Mouse (Mus musculus) thymus, adult 18-20 months (tissue): Measurements from ENCODE around the gene Arid1a.

Experiments
- DNase-seq, 2 experiments: peaks; one replicate each; pipeline ENCODE4 v3.0.0; 2022; ENCODE audit warnings: mixed read lengths in 2 of 2

Arid1a gene

DNA sequence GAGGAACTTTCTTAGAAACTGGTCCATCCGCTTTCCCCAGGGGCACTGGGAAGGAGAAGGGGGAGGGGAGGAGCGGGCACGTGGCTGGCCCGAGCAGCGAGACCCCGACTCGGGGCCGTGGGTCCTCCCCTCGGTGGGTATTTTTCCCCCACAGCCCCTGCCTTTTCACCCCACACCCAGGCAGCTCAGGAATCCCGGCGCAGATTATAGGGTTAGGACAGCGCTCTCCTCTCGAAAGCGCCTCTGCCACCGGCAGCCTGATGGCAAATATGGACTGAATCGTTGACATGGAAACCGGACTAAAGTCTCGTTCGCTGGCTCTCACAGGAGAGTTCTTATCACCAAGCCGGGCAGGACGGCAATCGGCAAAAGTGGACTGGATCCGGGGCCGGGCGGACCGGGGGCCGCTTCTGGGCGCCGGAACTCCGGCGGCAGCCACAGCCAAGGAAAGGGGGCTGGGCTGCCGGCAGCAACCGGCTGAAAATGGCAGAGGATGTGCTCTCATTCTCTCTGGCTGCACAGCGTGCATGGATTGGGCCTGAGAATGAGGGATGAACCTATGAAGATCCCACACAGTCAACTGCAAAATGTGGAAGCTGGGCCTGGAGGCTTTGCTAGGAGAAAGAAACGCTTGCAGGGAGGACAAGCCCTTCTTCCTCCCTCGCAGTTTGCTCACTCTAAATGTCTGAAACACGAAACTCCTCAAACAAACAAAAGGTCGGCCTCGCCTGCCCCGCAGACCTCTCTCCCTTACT, at the start of gene Arid1a:
Arid1a (minus strand) TSS at position 256 of the 755 bp plus-strand sequence.
- DNase-seq = peak; percentile 89 to 93

DNA sequence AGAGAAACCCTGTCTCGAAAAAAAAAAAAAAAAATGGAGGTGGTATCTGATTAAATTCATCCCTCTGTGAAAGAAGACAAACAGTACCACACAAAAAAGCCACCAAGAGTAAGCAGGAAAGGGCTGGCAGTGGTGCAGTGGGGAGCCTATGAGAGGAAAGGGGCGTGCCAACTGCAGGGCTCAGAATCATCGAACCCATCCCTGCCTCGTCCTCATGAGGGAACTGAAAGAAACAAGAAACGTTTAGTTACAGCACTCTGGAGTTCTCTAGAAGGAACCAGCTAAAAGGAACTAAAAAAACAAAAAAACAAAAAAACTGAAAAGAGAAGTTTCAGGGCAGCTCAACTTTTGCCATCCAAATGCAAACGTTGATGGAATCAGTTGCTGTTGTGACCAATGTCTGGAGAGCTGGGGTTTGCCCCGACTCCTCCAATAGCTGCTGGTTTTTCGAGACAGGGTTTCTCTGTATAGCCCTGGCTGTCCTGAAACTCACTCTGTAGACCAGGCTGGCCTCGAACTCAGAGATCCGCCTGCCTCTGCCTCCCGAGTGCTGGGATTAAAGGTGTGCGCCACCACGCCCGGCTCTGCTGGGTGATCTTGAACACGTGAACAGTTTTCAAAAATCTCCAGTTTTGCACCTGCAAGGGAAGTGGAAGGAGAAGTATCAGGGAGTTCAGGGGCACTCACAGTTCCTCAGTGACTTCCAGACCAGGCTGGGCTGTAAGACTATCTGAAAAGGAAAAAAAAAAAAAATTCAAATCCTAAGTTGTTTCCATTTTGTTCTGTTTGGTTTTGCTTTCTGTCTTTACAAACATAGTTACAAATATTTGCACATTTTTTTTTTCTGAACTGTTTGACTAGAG, 48.1 kb upstream of the Arid1a start:
- DNase-seq = peak; percentile 44 to 64

DNA sequence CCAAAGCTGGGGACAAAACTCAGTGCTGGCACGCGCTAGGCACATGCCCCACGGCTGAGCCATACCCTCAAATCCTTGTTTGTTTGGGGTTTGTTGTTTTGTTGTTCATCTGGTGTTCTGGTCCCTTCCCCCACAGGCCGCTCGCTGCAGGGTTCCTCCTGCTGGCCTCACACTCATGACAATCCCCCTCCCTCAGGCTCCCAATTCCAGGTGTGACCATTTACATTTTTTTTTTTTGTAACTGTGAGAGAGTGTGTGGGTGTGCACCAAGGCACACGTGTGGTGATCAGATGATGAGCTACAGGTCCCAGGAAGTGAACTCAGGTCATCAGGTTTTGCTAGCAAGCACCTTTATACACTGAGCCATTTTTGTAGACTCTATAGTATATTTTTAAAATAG, 44.0 kb upstream of the Arid1a start:
- no peak for DNase-seq

DNA sequence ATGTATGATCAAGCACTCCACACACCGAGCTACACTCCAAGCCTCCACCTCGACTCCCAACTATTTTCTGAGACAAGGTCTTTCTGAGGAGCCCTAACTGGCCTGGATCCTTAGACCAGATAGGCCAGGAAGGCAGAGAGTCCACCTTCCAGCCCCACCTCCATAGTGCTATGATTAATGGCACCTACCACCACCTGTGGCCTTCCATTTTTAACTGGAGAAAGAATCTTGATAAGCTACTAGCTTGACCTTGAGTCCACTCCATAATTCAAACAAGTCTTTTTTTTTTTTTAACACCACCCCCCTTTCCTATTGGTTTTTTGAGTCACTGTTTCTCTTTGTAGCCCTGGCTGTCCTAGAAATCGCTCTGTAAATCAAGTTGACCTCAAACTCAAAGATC, 36.7 kb upstream of the Arid1a start:
- DNase-seq = no peak

DNA sequence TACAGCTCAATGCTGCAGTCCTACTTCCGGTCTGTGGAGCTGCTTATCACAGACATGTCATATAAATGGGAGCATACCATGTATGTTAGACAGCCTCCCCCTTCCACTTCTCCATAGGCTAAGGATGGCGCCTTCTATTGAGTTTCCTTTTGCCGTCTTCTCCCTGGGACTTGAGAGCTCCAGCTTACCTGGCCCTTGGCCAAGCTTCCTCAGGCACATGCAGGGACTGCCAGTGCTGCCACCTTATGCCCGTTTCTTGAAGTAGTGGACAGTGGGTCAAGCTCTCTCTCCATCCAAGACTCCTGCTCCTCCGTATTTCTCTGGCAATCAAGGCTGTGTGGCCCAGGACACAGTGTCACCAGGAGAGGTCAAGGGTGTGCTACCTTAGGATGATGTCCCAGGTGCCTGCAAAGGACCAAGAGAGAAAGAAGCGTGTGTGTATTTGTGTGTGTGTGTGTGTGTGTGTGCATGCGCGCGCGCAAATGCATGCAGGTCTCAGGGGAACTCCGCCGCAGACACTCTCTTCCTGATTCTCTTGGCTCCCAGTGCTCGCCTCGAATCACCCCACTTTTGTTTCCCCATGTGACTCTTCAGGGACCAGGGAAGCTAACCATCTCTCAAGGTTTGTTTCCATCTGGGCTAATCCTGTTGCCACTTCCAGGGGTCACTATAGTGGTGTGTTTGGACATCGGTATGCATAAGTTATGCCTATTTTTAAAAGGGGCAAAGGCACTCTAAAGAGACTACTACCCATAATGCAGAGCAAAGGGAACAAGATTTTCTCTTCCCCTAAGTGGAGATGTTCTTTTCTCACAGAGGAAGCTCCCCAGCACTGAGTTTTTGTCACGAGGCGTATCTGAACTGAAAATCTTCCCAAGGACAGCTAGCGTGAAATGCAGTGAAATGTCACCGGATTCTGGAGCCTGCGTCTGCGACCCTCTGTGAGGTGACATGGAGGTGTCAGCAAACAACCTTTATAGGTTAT, 18.3 kb upstream of the Arid1a start:
- DNase-seq = peak; percentile 8 to 32

DNA sequence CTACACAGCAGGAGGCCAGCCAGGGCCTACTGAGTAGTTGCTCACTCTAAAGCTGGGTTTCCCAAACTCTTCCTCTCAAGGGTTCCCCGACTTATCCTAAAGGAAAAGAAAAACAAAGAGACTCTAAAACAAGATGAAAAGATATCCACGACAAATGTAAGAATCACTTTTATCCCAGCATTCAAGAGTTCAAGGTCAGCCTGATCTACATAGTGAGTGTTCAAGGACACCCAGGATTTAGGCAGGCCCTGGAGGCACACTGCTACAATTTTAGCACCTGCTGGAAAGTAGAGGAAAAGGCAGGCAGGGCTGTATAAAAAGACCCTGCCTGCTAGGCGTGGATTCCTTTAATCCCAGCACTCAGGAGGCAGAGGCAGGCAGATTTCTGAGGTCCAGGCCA, 12.6 kb upstream of the Arid1a start:
- no peak for DNase-seq

DNA sequence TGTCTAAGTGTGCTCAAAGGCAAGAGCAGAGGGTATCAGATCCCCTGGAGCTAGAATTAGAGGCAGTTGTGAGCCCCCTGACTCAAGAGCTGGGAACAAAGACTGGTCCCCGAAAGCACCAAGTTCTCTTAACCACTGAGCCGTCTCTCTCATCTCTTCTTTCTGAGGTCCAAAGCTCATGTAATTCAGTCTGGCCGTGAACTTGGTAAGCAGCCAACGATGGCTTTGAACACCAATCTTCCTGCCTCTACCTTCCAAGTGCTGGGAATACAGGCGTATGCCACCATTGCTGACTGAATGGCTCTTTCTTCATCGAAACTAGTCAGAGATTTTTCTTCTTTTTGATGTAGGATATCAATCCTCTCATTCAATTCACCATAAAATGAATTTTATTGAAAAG, 6.5 kb upstream of the Arid1a start:
- DNase-seq = no peak

DNA sequence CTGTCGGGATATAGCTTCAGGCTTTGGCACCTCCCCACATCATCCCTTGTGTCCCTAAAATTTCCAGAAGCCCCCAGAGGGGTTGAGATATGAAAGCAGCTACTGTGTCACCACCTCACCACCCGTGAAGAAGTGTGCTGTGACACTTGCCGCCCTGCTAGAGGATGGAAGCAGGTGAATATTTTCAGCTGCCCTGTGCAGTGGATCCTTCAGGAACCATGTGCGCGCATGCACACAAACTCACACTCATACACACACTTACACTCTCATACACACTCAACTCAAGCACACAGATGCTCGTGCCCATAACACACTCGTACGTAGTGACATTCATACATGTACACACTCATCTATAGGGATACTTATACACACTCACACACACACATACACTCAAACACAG, 3.1 kb upstream of the Arid1a start:
- DNase-seq = no peak

DNA sequence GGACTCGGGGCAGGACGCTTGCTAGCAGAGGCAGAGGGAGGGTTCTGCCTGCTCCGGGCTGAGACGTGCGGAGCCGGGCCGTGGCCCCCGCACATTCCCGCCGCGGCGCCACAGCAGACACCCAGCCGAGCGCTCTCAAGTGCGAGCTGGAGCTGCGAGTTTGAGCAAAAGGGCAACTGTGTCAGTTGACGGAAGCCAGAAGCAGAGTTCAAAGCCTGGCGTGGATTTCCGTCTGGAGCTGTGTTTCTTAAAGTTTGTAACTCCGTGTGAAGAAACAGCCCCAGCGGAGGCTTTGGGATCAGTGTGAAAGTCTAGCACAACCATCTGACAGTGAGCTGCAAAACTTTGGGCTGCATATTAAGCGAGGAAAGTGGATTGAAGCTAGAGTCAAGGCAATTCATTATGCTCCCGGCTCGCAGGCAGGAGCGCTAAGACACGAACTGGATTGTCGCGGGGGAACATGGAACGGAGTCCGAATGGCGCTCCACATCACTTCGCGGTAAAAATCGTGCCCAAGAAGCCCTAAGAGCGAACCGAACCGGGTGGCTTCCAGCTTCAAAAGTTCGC, 783 bp upstream of the Arid1a start:
- peak; percentile 77 to 87 for DNase-seq

DNA sequence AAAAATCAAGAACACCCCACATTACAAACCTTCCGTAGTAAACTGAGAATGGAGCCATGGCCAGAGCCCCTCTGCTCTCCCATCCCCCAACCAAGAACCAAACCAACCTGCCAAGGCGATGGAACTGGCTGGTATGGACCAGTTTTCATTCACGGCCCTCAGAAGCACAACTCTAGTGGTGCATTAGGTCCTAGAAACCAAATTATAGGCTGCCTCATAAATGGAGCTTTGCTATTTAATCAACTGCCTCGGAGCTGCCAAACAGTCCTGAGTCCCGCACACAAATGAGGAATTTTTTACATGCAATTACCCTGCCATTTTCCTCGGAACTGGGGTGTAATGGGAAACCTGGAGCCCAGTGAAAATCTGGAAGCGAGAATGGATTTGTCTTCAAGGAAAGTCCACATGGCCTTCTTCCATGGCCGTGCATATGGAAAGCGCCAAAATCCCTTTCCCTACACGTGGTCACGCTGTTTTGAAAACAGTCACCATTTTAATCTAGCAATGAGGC, 653 bp downstream of the Arid1a start:
- no peak for DNase-seq

DNA sequence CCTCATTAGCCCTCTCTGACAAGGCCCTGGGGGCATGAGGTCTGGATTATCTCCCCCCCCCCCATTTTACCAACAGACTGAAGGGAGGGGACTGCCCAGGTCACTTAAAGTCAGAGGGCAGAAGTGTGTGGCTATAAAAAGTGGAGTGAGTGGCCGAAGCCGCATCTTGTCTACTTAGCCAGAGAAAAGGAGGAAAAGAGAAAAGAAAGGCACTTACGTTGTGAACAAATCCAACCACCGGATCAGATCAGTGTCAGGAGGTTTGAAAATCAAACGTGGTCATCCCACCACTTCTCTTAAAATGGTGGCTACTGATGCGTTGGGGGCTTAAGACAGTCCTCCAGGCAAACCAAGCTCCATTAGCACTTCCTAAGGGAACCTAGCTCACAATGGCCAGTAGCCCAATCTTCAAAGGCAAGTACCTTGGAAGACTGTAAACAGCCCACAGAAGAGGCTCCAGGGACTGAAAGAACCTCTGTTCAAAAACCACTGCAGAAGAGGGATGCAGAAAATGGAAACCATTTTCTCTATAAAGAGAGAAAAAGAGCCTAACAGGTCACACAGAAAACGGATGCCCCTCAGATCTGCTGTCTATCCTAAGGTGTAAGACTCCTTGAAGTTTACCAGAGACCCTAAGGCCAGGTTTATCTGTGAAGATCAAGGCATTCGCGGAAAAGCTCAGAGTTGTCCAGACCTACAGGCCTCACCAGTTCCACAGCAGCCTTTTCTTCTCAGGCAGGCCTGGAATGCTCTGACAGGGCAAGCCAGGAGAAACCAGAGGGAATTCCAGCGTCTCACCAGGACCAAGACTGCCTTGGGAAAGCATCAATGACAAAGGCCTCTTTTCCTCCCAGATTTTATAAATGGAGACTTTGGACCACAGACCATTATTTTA, 1.5 kb downstream of the Arid1a start:
- DNase-seq = no peak

DNA sequence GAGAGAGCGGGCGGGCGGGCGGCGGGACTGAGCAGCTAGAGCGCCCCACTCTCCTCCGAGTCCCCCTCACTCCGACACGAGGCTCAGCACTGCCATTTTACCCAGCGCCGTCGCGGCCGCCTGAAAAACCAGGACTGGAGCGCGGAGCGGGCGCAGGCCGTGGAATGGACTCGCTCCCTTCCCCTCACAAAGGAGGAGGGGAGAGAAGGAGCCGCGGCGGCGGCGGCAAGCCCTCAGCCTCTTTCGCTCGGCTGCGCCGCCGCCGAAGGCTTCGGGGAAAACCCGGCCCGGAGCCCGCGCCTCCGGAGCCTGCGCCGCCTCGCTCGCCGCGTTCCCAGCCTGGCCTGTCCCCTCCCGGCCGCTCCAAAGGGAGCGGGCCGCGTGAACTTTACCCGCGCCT, 2.3 kb downstream of the Arid1a start:
- DNase-seq = peak; percentile 98

DNA sequence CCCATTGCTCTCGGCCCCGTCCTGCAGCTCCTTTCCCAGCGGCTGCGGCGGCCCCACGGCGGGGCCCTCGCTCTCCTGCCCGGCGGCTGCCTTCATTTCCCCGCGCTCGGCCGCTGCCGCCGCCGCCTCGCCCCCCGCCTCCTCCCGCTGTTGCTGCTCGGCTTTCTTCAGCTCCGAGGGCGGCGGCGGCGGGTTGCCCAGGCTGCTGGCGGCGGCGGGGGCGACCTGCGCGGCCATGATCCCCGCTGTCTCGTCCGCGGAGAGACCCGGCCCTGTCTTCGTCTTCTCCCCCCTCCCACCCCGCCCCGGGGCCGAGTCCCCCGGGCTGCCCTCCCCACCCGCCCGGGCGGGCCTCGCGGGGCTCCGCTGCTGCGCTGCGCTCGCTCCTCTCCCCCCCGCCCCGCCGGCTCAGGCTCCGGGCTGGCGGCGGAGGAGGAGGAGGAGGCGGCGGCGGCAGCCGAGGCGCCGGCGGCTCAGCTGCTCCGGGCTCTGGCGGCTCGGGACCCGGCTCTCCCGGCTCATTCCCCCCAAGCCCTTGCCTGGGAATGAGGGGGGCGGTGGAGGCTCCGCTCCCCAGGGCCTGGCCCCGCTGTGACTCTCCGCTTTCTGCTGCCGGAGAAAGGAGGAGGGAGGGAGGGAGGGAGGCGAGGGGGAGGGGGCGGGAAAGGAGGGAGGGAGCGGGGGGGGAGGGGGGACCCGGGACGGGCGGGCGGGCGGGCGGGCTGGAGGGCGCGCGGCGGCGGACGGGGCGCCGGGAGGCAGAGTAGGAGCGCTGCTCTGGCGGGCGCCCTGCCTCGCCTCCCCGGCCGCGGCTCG, 3.0 kb downstream of the Arid1a start:
- DNase-seq = peak; percentile 68 to 71

DNA sequence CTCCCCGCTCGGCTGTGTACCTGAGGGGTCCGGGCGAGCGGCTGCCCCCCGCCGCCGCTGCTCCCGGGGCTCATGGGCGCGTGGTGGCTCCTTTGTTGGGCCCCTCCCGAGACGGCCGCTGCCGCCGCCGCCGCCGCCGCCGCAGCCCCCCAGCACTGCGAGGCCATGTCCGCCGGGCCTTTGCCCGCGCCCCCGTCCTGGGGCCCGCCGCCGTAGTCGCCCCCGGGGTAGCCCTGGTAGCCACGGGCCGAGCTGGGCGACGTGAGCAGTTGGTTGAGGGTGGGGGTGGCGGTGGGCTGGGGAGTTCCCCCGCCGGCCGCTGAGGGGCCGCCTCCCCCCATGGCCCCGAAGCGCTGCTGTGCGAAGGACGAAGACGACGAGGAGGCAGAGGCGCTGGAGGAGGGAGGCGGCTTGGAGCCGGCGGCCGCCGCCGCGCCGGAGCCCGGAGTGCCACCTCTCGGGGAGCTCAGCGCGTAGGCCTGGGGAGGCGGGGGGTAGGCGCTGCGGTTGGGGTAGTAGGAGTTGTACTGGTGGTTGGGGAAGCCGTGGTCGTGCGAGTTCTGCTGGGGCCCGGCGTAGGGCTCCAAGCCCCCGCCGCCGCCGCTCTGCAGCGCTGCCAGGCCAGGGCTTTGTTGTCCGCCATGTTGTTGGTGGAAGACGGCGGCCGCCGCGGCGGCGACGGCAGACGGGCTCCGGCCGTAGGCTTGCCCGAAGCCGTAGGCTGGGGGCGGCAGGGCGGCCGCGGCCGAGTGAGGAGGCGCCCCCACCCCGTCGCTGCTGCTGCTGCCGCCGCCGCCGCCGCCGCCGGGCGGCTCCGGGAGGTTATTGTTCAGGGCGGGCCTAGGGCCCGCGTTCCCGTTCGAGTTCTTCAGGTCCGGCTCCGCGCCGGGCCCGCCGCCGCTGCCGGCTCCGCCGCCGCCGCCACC, 3.9 kb downstream of the Arid1a start:
- DNase-seq = peak; percentile 47 to 60

DNA sequence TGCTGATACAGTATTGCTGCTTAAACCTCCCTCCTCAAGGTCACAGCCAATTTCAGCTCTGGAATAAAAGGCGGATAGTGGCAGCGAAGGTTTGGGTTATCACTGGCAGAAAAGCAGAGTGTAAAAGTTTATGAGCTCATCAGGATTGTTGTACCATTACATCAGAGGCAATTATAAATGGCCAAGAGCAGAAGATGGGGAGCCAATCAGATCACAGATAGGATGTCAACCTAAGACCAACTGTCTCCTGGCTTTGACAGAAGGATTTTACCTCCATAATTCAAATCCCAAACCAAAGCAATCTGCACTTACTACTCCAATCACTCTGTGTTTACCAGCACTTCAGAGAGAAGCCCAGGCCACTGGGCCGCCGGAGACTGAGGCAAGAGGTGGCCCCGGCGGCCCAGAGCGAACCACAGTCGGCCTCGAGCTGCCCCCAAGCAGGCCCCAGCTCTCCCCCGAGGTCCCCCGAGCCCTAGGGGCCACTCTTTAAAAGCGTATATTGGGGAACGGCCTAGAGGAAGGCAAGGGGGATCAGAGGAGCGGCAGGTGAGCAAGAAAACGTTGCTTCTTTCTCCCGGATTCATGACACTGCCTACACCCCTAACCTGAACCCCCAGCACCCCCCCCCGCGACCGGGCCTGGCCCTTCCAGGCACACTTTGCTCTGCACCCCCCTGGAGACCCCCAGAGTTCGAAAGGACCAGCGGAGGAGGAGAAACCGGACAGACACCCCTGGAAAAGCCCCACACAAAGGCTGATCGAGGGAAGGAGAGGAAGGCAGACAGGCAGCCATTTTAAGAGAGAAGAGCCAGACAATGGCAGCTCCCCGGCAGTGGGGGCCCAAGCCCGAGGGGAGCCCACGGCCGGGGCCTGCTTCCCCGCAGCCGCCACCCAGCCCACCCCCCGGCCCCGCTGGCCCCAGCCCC, 4.8 kb downstream of the Arid1a start:
- peak; percentile 22 to 40 for DNase-seq

DNA sequence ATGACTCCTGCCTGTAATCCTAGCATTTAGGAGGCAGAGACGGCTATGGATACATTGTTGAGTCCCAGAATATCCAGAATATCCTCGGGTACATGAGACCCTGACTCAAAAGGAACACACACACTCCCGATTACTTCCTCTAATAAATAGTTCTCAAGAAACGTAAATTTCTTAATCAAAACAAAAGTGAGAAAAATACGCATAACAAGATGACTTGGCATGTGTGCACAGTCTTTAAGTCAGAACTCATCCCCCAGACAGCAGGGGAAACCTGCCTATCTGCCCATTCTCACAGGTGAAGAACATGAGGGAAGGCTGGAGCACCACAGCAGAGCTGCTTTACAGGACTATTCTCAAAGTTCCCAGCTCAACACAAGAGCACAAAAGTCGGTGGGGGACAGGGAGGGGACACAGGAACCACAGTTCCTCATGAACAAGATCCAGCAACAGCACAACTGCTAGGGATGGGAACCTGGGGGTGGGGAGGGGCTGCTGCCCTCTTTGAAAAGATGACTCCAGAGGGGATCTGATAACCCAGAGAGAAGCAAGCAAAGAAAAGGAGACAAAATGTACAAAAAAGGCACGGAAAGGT, 6.3 kb downstream of the Arid1a start:
- no peak for DNase-seq

DNA sequence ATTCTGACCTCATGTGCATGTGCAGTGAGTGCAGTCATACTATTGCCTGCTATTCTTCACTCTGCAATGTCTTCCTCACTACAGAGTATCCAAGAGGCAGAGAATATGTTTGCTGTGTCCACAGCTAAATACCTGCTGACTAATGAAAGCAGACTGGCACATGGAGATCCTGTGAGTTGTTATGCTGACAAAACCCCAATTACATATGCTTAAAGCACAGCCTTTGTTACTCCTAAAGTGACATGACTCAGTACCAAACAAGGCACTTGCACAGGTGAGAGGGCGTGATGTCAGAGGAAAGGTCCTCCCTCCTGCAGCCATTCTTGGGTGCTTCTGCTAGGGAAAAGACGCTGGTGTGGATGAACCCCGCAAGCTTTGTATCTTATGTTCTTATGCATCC, 21.3 kb downstream of the Arid1a start:
- no peak for DNase-seq

DNA sequence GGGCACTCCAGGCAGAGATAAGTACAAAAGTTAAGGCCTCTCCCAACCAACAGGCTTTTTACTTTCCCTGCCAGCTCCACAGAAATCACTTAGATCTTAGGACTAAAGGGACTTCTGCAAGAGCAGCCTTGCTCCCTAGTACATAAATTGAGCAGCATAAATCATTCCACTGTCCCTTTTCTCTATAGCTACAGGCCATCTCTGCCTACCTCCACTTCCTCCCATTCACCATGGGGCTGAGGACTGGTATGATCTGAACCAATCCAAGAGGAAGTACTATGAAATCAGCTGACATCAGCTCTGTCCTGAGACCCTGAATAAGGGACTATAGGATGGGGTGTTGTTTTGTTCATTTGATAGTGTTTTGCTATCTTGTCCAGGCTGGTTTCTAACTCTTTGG, 26.4 kb downstream of the Arid1a start:
- no peak for DNase-seq
